Mouse (Mus musculus) heart, embryonic 16.5 days (tissue): Measurements from ENCODE around the gene Akna. TPM values are rescaled to one million over a fixed set of nuclear protein-coding genes. Genes with fewer than 3 reads are reported as not detected.

Experiments
- ATAC-seq: fragments of 200-750 bp; cut with Nextera tagmentation; replicated peaks from 2 replicates; pipeline ENCODE4 v1.8.0; 2017; ENCODE audit warnings: moderate number of reproducible peaks; ENCODE audit not compliant: insufficient read depth, low FRiP score; ENCODE audit errors: extremely low read depth
- H3K27ac ChIP-seq: fragments of 300-500 bp; sonication (generic); 2 replicates; pipeline ENCODE4 v1.5.1; 2014; ENCODE audit warnings: mild to moderate bottlenecking, low read length, control low read depth, moderate library complexity
- H3K27me3 ChIP-seq: fragments of 300-500 bp; sonication (generic); 2 replicates; pipeline ENCODE4 v1.6.1; 2014; ENCODE audit warnings: low read length, mixed read lengths; ENCODE audit not compliant: control insufficient read depth, insufficient read depth
- H3K36me3 ChIP-seq: fragments of 300-500 bp; sonication (generic); 2 replicates; pipeline ENCODE4 v1.6.1; 2014; ENCODE audit not compliant: control insufficient read depth, insufficient read depth
- H3K4me1 ChIP-seq: fragments of 300-500 bp; sonication (generic); 2 replicates; pipeline ENCODE4 v1.6.1; 2014; ENCODE audit warnings: low read length, mixed read lengths; ENCODE audit not compliant: control insufficient read depth, insufficient read depth
- H3K4me2 ChIP-seq: fragments of 300-500 bp; sonication (generic); 2 replicates; pipeline ENCODE4 v1.6.1; 2014; ENCODE audit warnings: low read depth, mild to moderate bottlenecking, control low read depth, low read length
- H3K4me3 ChIP-seq: fragments of 300-500 bp; sonication (generic); 2 replicates; pipeline ENCODE4 v1.5.1; 2014; ENCODE audit warnings: mild to moderate bottlenecking, control low read depth, low read length
- H3K9ac ChIP-seq: fragments of 300-500 bp; sonication (generic); 2 replicates; pipeline ENCODE4 v1.6.1; 2014; ENCODE audit warnings: low read length, control low read depth
- H3K9me3 ChIP-seq: fragments of 300-500 bp; sonication (generic); replicated peaks from 2 replicates; pipeline ENCODE4 v1.6.1; 2016; ENCODE audit warnings: low read length; ENCODE audit not compliant: control insufficient read depth
- WGBS: fragments of 180-500 bp; shearing (Covaris S2); extraction: QIAGEN DNeasy Blood & Tissue Kit; methylation state at CpG from one replicate; pipeline ENCODE4 v1.1.7; 2014; 5-methylcytosine and 5-hydroxymethylcytosine counted together
- polyA plus RNA-seq: library from polyadenylated mRNA; unstranded; fragments of >200 nt; fragmentation: Nextera tagmentation; extraction: Ambion mirVana; gene quantifications from 2 replicates; pipeline ENCODE4 v1.2.1, GENCODE M21; 2015

The Akna gene
- polyA plus RNA-seq, 1 experiment from 2014 or later = 5.8 TPM

- H3K36me3 ChIP-seq = peaks cover 6% of the 10 kb centered on the region; the same call in 1 of the 2 replicates
- WGBS = 74% methylated on average over 4 of the region's 4 CpGs
- H3K27me3 ChIP-seq = no peaks in the 10 kb centered on the region
- ATAC-seq = no peak
- H3K9me3 ChIP-seq = no peaks in the 10 kb centered on the region
- no peak overlapping the region for H3K4me3 ChIP-seq
- no peaks in the 10 kb centered on the region for H3K4me1 ChIP-seq
- no peak overlapping the region for H3K9ac ChIP-seq
- H3K27ac ChIP-seq = no peak overlapping the region
- no peak overlapping the region for H3K4me2 ChIP-seq
These were observed 20.3 kb downstream of the Akna start for GRCm38 (mm10) chr4:63382676-63383369.

- WGBS = 67% methylated on average over 7 of the region's 7 CpGs
- Histone ChIP-seq H3K4me3 (no peak overlapping the region), H3K27ac (no peak overlapping the region), H3K4me1 (no peaks in the 10 kb centered on the region), H3K27me3 (no peaks in the 10 kb centered on the region), H3K9me3 (no peaks in the 10 kb centered on the region), H3K36me3 (peaks cover 6% of the 10 kb centered on the region; the same call in 1 of the 2 replicates), H3K9ac (no peak overlapping the region), H3K4me2 (no peak overlapping the region)
- ATAC-seq = no peak
These were observed 25.7 kb downstream of the Akna start for GRCm38 (mm10) chr4:63377483-63377882.

- Histone ChIP-seq H3K27ac (no peak overlapping the region), H3K4me3 (no peak overlapping the region), H3K4me1 (no peaks in the 10 kb centered on the region), H3K9ac (no peak overlapping the region), H3K4me2 (no peak overlapping the region), H3K27me3 (no peaks in the 10 kb centered on the region), H3K9me3 (no peaks in the 10 kb centered on the region), H3K36me3 (peaks cover 3% of the 10 kb centered on the region; the same call in 1 of the 2 replicates)
- 81% methylated on average over 1 of the region's 1 CpGs for WGBS
- 0 out of 2 replicates have a peak, but pooled peaks have one; percentile 18 for ATAC-seq
These were observed 27.8 kb downstream of the Akna start for GRCm38 (mm10) chr4:63375367-63375766.

GRCm38 (mm10) chr4:63374331-63374730 lies 28.8 kb downstream of the Akna start:
- ATAC-seq = no peak
- no peaks in the 10 kb centered on the region for H3K36me3 ChIP-seq
- WGBS = 64% methylated on average over 12 of the region's 12 CpGs

GRCm38 (mm10) chr4:63373404-63373803 lies 29.8 kb downstream of the Akna start:
- Histone ChIP-seq H3K4me3 (no peak overlapping the region), H3K9ac (no peak overlapping the region), H3K9me3 (no peaks in the 10 kb centered on the region), H3K4me1 (no peaks in the 10 kb centered on the region), H3K36me3 (no peaks in the 10 kb centered on the region), H3K27me3 (no peaks in the 10 kb centered on the region), H3K4me2 (no peak overlapping the region), H3K27ac (no peak overlapping the region)
- WGBS = 88% methylated on average over 8 of the region's 8 CpGs
- ATAC-seq = no peak

More at GRCm38 (mm10) chr4:63374331-63374730, 28.8 kb downstream of the Akna start:
- Histone ChIP-seq H3K4me3 (no peak overlapping the region), H3K4me1 (no peaks in the 10 kb centered on the region), H3K9me3 (no peaks in the 10 kb centered on the region), H3K4me2 (no peak overlapping the region), H3K27ac (no peak overlapping the region), H3K27me3 (no peaks in the 10 kb centered on the region), H3K9ac (no peak overlapping the region)

GRCm38 (mm10) chr4:63371890-63372289 lies 31.3 kb downstream of the Akna start:
- Histone ChIP-seq H3K9ac (no peak overlapping the region), H3K4me2 (no peak overlapping the region), H3K36me3 (no peaks in the 10 kb centered on the region), H3K4me3 (no peak overlapping the region), H3K27me3 (no peaks in the 10 kb centered on the region), H3K27ac (no peak overlapping the region), H3K9me3 (no peaks in the 10 kb centered on the region), H3K4me1 (no peaks in the 10 kb centered on the region)
- WGBS = 40% methylated on average over 3 of the region's 3 CpGs
- ATAC-seq = no peak

GRCm38 (mm10) chr4:63370897-63371296 lies 32.3 kb downstream of the Akna start:
- Histone ChIP-seq H3K9me3 (no peaks in the 10 kb centered on the region), H3K27me3 (no peaks in the 10 kb centered on the region), H3K9ac (no peak overlapping the region), H3K27ac (no peak overlapping the region), H3K4me1 (no peaks in the 10 kb centered on the region), H3K36me3 (no peaks in the 10 kb centered on the region), H3K4me3 (no peak overlapping the region), H3K4me2 (no peak overlapping the region)
- no peak for ATAC-seq
- WGBS = 58% methylated on average over 7 of the region's 7 CpGs

- H3K27me3 ChIP-seq = no peaks in the 10 kb centered on the region
- H3K27ac ChIP-seq = no peak overlapping the region
- ATAC-seq = peak; percentile 56; the same call in 1 of the 2 replicates
- no peaks in the 10 kb centered on the region for H3K36me3 ChIP-seq
- H3K4me2 ChIP-seq = no peak overlapping the region
- H3K4me1 ChIP-seq = no peaks in the 10 kb centered on the region
- no peak overlapping the region for H3K4me3 ChIP-seq
- no peaks in the 10 kb centered on the region for H3K9me3 ChIP-seq
- no peak overlapping the region for H3K9ac ChIP-seq
- 17% methylated on average over 4 of the region's 4 CpGs for WGBS
These were observed 34.6 kb downstream of the Akna start for GRCm38 (mm10) chr4:63368577-63368976.

- H3K27me3 ChIP-seq = no peaks in the 10 kb centered on the region
- H3K4me2 ChIP-seq = no peak within 1 kb of the TSS
- no peak within 1 kb of the TSS for H3K4me3 ChIP-seq
- no peaks in the 10 kb centered on the region for H3K4me1 ChIP-seq
- no peak within 1 kb of the TSS for H3K9ac ChIP-seq
- ATAC-seq = no peak
- H3K27ac ChIP-seq = no peak within 1 kb of the TSS
- H3K9me3 ChIP-seq = no peaks in the 10 kb centered on the region
- no peaks in the 10 kb centered on the region for H3K36me3 ChIP-seq
- 67% methylated on average over 5 of the region's 5 CpGs for WGBS
These were observed 41.0 kb downstream of the Akna start, which contains the start of gene Orm2 for GRCm38 (mm10) chr4:63362150-63362549. Gene Orm2, plus strand, starts transcription at chr4:63362449.
